Mouse (Mus musculus) heart, embryonic 10.5 days (tissue): ENCODE data around the gene Nwd1. TPM values are rescaled to one million over a fixed set of nuclear protein-coding genes. Genes with fewer than 3 reads are reported as not detected.
A peak's percentile ranks its signal among the peaks of the same experiment; 100 is the strongest.

Source experiments
- DNase-seq: peaks from one replicate; pipeline ENCODE4 v3.0.0-alpha.2; 2017; ENCODE audit warnings: low spot score
- H3K27ac ChIP-seq: fragments of 300-500 bp; sonication (generic); 2 replicates; pipeline ENCODE4 v1.5.1; 2016; ENCODE audit warnings: mild to moderate bottlenecking
- H3K27me3 ChIP-seq: fragments of 300-500 bp; sonication (generic); 2 replicates; pipeline ENCODE4 v1.6.1; 2016; ENCODE audit warnings: mild to moderate bottlenecking; ENCODE audit not compliant: poor library complexity, insufficient read depth, severe bottlenecking
- H3K36me3 ChIP-seq: fragments of 300-500 bp; sonication (generic); 2 replicates; pipeline ENCODE4 v1.6.1; 2016; ENCODE audit warnings: mild to moderate bottlenecking, moderate library complexity
- H3K4me1 ChIP-seq: fragments of 300-500 bp; sonication (generic); 2 replicates; pipeline ENCODE4 v1.6.1; 2016; ENCODE audit warnings: mild to moderate bottlenecking
- H3K4me3 ChIP-seq: fragments of 300-500 bp; sonication (generic); 2 replicates; pipeline ENCODE4 v1.5.1; 2016; ENCODE audit warnings: mild to moderate bottlenecking, moderate library complexity
- H3K9me3 ChIP-seq: fragments of 300-500 bp; sonication (generic); 2 replicates; pipeline ENCODE4 v1.6.1; 2016; ENCODE audit warnings: mild to moderate bottlenecking, moderate library complexity
- WGBS: fragments of 180-500 bp; shearing (Covaris S2); methylation state at CpG from one replicate; pipeline ENCODE4 v1.1.7; 2016; 5-methylcytosine and 5-hydroxymethylcytosine counted together
- polyA plus RNA-seq: library from polyadenylated mRNA; unstranded; fragments of >200 nt; fragmentation: Nextera tagmentation; extraction: Ambion mirVana; gene quantifications from 2 replicates; pipeline ENCODE4 v1.2.1, GENCODE M21; 2016

Nwd1 gene
- polyA plus RNA-seq, 1 experiment from 2014 or later, result 0.01 TPM

- peaks cover 8% of the 10 kb centered on the region for H3K4me1 ChIP-seq
- H3K27me3 ChIP-seq, result no peaks in the 10 kb centered on the region
- peaks cover 34% of the 10 kb centered on the region for H3K36me3 ChIP-seq
- H3K4me3 ChIP-seq, result peak within 1 kb of the TSS; percentile 96
- 13% methylated on average over 56 of the region's 56 CpGs for WGBS
- no peaks in the 10 kb centered on the region for H3K9me3 ChIP-seq
- DNase-seq, result peak; percentile 97
- H3K27ac ChIP-seq, result peak within 1 kb of the TSS; percentile 97
Observed at GRCm38 (mm10) chr8:72722769-72723650, 76.5 kb downstream of the Nwd1 start, which contains the start of gene Sin3b. Sin3b (plus strand) TSS chr8:72723285.

DNA sequence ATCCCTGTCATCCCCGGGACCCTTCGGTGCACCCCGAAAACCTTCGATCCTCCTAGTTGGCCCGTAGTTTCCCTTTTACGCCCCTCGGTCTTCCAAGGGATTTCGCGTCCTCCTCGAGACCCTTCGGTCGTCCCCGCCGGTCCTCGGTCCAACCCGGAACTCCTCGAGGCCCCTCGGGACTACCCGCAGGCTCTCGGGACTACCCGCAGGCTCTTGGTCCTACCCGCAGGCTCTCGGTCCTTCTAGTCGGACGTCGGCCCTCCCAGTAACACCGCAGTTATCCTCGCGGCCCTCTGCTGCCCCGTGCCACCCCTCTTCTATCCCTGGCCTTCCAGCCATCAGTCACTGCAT lies 77.1 kb downstream of the Nwd1 start:
- Histone ChIP-seq H3K36me3 (peaks cover 41% of the 10 kb centered on the region), H3K27ac (peak overlapping the region; percentile 97), H3K27me3 (no peaks in the 10 kb centered on the region), H3K4me3 (peak overlapping the region; percentile 96), H3K9me3 (no peaks in the 10 kb centered on the region), H3K4me1 (peaks cover 8% of the 10 kb centered on the region)
- 2% methylated on average over 30 of the region's 30 CpGs for WGBS
- no peak for DNase-seq

- peaks cover 88% of the 10 kb centered on the region for H3K36me3 ChIP-seq
- no peak overlapping the region for H3K27ac ChIP-seq
- H3K4me1 ChIP-seq, result peaks cover 8% of the 10 kb centered on the region
- H3K27me3 ChIP-seq, result no peaks in the 10 kb centered on the region
- 63% methylated on average over 1 of the region's 1 CpGs for WGBS
- H3K4me3 ChIP-seq, result no peak overlapping the region
- no peak for DNase-seq
- no peaks in the 10 kb centered on the region for H3K9me3 ChIP-seq
Observed at GRCm38 (mm10) chr8:72728636-72729035, 82.1 kb downstream of the Nwd1 start.

GRCm38 (mm10) chr8:72735001-72735400 lies 88.5 kb downstream of the Nwd1 start:
- no peaks in the 10 kb centered on the region for H3K9me3 ChIP-seq
- no peak for DNase-seq
- WGBS, result 77% methylated on average over 5 of the region's 5 CpGs
- H3K4me3 ChIP-seq, result no peak overlapping the region
- no peak overlapping the region for H3K27ac ChIP-seq
- H3K36me3 ChIP-seq, result peaks cover 96% of the 10 kb centered on the region
- H3K27me3 ChIP-seq, result no peaks in the 10 kb centered on the region
- no peaks in the 10 kb centered on the region for H3K4me1 ChIP-seq

- no peak overlapping the region for H3K27ac ChIP-seq
- DNase-seq, result no peak
- H3K9me3 ChIP-seq, result no peaks in the 10 kb centered on the region
- no peak overlapping the region for H3K4me3 ChIP-seq
- H3K36me3 ChIP-seq, result peaks cover 96% of the 10 kb centered on the region
- no peaks in the 10 kb centered on the region for H3K4me1 ChIP-seq
- no peaks in the 10 kb centered on the region for H3K27me3 ChIP-seq
Observed at GRCm38 (mm10) chr8:72736868-72737267, 90.4 kb downstream of the Nwd1 start.

DNA sequence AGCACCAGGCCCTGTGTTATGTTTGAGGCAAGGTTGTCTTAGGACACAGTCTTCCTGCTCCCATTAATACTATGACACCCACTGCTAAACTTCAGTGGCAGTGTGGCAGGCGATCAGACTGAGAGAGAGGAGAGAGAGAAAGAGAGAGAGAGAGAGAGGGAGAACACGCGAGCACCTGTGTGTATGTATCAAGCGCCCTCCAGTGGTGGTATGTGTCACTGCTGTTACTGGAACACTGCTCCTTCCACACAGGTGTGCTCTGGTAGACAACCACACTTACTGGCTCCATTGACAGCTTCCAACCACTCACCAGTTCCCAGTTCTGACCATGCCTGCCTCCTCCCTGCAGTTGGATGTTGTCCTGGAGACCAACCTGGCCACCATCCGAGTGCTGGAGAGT lies 99.5 kb downstream of the Nwd1 start:
- no peaks in the 10 kb centered on the region for H3K4me1 ChIP-seq
- DNase-seq, result no peak
- no peaks in the 10 kb centered on the region for H3K9me3 ChIP-seq
- 53% methylated on average over 5 of the region's 5 CpGs for WGBS
- peaks cover 94% of the 10 kb centered on the region for H3K36me3 ChIP-seq
- H3K27me3 ChIP-seq, result no peaks in the 10 kb centered on the region
- no peak overlapping the region for H3K27ac ChIP-seq
- H3K4me3 ChIP-seq, result no peak overlapping the region

- peaks cover 97% of the 10 kb centered on the region for H3K36me3 ChIP-seq
- no peaks in the 10 kb centered on the region for H3K9me3 ChIP-seq
- no peak for DNase-seq
- H3K4me3 ChIP-seq, result no peak overlapping the region
- no peaks in the 10 kb centered on the region for H3K27me3 ChIP-seq
- no peak overlapping the region for H3K27ac ChIP-seq
- no peaks in the 10 kb centered on the region for H3K4me1 ChIP-seq
- WGBS, result 89% methylated on average over 26 of the region's 26 CpGs
Observed at GRCm38 (mm10) chr8:72749846-72750245, 103.3 kb downstream of the Nwd1 start.

- WGBS, result 88% methylated on average over 6 of the region's 6 CpGs
- Histone ChIP-seq H3K36me3 (peaks cover 95% of the 10 kb centered on the region), H3K27me3 (no peaks in the 10 kb centered on the region), H3K9me3 (no peaks in the 10 kb centered on the region), H3K4me3 (no peak overlapping the region), H3K27ac (no peak overlapping the region), H3K4me1 (no peaks in the 10 kb centered on the region)
- DNase-seq, result peak; percentile 72
Observed at GRCm38 (mm10) chr8:72750266-72750665, 103.8 kb downstream of the Nwd1 start.

- H3K4me3 ChIP-seq, result no peak overlapping the region
- DNase-seq, result peak; percentile 69
Observed at GRCm38 (mm10) chr8:72751126-72751525, 104.6 kb downstream of the Nwd1 start.

DNA sequence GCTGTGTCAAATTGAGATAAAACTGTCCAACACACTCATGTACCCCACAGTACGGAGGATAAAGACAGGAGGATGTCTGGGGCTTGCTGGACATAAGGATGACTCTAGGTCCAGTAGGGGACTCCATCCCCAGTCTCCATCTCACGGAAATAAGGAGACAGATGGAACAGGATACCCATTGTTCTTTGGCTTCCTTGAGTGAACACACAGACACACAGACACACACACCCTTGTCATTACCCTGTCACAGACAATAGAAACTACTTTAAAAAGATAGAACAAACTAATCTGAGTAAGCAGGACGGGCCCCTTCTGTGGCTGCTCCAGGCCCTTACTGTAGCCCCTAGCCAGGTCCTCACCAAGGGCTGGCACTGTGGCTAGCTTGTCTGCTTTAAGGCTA lies 105.8 kb downstream of the Nwd1 start:
- DNase-seq, result no peak
- Histone ChIP-seq H3K27ac (no peak overlapping the region), H3K27me3 (no peaks in the 10 kb centered on the region), H3K4me3 (no peak overlapping the region), H3K9me3 (no peaks in the 10 kb centered on the region), H3K36me3 (peaks cover 95% of the 10 kb centered on the region), H3K4me1 (no peaks in the 10 kb centered on the region)
- 71% methylated on average over 3 of the region's 3 CpGs for WGBS

More at GRCm38 (mm10) chr8:72751126-72751525, 104.6 kb downstream of the Nwd1 start:
- Histone ChIP-seq H3K27me3 (no peaks in the 10 kb centered on the region), H3K27ac (no peak overlapping the region), H3K9me3 (no peaks in the 10 kb centered on the region), H3K4me1 (no peaks in the 10 kb centered on the region), H3K36me3 (peaks cover 95% of the 10 kb centered on the region)
- WGBS, result 76% methylated on average over 3 of the region's 3 CpGs

DNA sequence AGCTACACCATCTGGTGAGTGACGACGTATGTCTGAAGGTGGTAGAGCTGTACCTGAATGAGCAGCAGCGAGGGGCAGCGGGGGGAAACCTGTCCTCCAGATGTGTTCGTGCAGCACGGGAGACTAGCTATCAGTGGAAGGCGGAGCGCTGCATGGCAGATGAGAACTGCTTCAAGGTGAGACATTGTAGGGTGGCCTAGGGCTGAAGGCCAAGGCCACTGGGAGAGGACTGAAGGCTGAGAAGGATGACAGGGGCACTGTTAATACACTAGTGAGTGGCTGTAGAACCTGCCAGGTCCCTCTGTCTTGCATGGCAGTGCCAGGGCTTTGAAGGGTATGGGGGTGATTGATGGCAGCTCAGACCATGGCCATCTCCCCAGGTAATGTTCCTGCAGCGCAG lies 106.7 kb downstream of the Nwd1 start:
- H3K4me1 ChIP-seq, result no peaks in the 10 kb centered on the region
- no peak overlapping the region for H3K27ac ChIP-seq
- H3K4me3 ChIP-seq, result no peak overlapping the region
- H3K27me3 ChIP-seq, result no peaks in the 10 kb centered on the region
- H3K36me3 ChIP-seq, result peaks cover 95% of the 10 kb centered on the region
- DNase-seq, result peak; percentile 74
- WGBS, result 93% methylated on average over 9 of the region's 9 CpGs
- no peaks in the 10 kb centered on the region for H3K9me3 ChIP-seq

DNA sequence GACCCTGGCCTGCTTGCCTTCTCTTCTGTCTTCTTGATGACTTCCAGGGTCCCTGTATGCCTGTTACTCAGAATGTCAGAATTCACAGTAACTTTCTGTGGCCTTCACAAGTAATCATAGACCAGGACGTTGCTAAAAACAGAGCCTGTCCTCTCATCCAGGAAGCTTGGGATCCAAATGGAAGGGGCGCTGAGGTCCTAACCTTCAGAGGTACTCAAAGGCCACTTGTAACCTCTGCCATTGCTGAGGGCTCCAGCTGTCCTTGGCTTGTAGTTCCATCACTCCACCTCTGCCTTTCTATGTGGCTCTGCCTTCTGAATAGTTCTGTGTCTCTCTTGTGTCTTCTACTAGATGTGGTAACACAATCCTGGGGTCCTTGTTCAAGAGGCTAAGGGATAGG lies 107.3 kb downstream of the Nwd1 start:
- DNase-seq, result peak; percentile 71
- H3K9me3 ChIP-seq, result no peaks in the 10 kb centered on the region
- WGBS, result 88% methylated on average over 2 of the region's 2 CpGs
- H3K36me3 ChIP-seq, result peaks cover 94% of the 10 kb centered on the region
- no peaks in the 10 kb centered on the region for H3K4me1 ChIP-seq
- H3K27ac ChIP-seq, result no peak overlapping the region
- H3K4me3 ChIP-seq, result no peak overlapping the region
- H3K27me3 ChIP-seq, result no peaks in the 10 kb centered on the region

- 89% methylated on average over 2 of the region's 2 CpGs for WGBS
- peak; percentile 58 for DNase-seq
- H3K4me1 ChIP-seq, result peaks cover 1% of the 10 kb centered on the region; the same call in 1 of the 2 replicates
- H3K9me3 ChIP-seq, result no peaks in the 10 kb centered on the region
- H3K27me3 ChIP-seq, result no peaks in the 10 kb centered on the region
- no peak overlapping the region for H3K4me3 ChIP-seq
- H3K27ac ChIP-seq, result no peak overlapping the region
- peaks cover 78% of the 10 kb centered on the region for H3K36me3 ChIP-seq
Observed at GRCm38 (mm10) chr8:72756031-72756430, 109.5 kb downstream of the Nwd1 start.
